Mouse (Mus musculus) heart, adult 2 months (tissue): ENCODE data around the gene Limd1.

Experiments used
- CTCF ChIP-seq: fragments of 200-600 bp; IDR thresholded peaks from 2 replicates; pipeline ENCODE4 v1.8.1; 2022; ENCODE audit warnings: antibody characterized with exemption, mild to moderate bottlenecking, moderate library complexity
- POLR2A ChIP-seq: fragments of 200-500 bp; IDR thresholded peaks from 2 replicates; pipeline ENCODE4 v1.6.1; 2011; ENCODE audit warnings: mild to moderate bottlenecking, low read depth, low read length, control low read depth; ENCODE audit not compliant: insufficient read depth

- TF ChIP-seq POLR2A (no peak), CTCF (no peak)
These were observed 40.7 kb downstream of the Limd1 start for GRCm38 (mm10) chr9:123518969-123519894.
